Mouse (Mus musculus) right cerebral cortex, adult 18-20 months (tissue): ENCODE measurements around the gene Gm5129.

Experiments
- DNase-seq: peaks from one replicate; pipeline ENCODE4 v3.0.0; 2022; ENCODE audit warnings: mixed read lengths

Gm5129 gene

DNA sequence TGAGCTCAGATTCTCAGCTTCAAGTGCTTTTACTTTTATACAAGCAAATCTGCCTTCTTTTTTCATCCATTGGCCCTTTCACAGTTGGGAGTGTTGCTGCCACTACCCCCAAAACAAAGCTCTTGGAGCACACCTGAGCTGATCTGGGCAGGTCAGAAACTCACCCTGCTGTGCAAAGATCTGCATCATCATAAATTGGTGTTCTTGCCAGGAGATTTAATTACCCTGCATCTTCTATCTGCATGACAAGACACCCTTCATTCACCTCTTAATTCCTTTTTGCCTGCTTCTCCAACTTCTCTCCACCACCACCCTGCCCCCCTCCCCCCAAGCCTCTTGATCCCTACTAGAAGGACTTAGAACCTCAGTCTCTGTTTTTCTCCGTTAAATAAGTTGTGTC lies 14.6 kb downstream of the Gm5129 start:
- no peak for DNase-seq

DNA sequence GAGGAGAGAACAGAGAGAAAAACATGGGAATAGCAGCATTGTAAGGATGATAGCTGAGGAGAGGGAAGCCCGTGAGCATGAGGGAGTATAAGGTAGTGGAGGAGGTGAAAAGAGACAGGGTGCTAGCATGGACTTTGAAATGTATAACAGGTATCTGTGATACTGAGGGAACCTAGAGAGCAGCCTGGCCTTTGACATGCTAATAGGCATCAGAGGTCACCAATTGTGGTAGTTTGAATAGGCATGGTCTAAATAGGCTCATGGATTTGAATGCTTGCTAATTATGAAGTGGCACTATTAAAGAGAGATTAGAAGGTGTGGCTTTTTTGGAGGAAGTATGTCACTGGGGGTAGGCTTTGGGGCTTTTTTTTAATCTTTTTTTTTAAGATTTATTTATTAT lies 22.8 kb downstream of the Gm5129 start:
- no peak for DNase-seq

DNA sequence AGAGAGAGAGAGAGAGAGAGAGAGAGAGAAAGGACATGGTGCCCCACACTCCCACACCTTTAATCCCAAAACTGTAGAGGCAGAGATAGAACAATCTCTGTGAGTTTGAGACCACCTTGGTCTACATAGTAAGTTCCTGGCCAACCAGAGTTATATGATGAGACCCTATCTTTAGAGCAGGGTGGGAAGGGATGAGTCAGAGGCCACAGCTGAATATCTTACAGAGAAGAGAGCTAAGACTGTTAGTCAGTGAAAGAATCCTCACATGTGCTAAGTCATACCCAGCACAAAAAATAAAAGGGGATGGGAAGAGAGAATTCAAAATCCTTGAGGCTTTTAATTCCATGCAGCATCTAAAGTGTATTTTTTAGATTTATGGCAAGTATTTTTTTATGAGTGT lies 24.1 kb downstream of the Gm5129 start:
- DNase-seq = no peak

DNA sequence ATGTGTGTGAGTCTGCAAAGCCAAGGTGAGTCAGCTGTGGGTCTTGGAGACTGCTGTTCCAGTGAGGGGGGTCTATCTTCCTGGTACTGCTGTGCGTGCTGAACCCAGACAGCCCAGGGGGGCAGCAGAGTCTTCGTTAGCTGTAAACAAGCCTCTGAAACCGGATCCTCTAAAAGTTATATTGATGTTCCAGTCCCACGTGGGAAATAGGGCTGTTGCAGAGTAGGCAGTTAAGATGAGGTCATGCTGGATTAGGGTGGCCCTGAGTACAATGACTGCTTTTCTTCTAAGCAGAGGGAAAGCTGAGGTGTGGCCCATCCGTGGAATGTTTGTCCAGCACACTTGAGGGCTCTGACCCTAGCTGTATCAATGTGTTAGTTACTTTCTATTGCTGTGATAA lies 27.5 kb downstream of the Gm5129 start:
- DNase-seq = no peak

DNA sequence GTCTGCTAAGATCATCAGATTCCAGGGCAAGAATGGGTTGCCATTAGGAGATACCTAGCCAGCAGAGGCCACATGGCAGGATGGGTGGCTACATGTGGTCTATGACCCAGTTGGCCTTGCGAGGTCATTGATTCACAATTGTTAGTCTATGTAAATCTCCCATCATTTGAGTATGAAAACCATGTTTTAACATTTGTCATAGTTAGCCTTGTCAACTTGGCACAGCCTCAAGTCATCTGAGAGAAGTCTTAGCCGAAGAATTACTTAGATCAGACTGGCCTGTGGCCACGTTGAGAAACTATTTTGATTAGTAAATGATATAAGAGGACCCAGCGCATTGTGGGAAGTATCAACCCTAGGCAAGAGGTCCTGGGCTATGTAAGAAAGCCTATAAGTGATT lies 28.5 kb downstream of the Gm5129 start:
- DNase-seq = no peak

DNA sequence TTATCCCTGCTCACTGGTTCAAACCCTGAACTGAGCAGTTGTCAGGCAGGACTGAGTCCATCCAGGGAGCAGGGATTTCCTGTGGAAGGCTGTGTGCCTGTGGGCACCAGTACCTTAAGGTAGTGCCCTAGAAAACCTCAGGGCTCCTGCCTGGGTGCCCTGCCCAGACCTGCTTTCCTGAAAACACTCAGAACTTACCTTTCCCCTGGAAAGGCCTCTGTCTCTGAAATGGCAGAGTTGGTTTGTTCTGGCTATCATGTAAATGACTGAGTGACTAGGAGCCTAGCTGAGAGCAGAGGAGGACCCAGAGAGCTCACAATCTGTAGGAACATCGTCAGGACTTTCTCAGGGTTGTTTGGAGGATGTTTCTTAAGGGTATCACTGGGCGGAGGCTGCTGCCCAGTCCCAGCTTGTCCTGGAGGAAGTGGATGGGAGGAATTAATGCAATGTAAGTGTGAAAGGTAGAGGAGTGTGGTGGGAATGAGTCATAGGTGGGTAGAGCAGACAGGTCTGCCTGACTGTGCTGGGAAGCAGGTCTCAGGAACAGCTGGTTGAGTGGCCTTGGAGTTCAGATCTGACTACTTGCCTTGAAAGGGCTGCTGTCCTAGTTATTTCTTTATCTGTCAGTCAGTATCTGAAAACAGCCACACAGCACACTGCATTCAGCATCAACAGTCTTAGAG lies 36.1 kb downstream of the Gm5129 start:
- no peak for DNase-seq

DNA sequence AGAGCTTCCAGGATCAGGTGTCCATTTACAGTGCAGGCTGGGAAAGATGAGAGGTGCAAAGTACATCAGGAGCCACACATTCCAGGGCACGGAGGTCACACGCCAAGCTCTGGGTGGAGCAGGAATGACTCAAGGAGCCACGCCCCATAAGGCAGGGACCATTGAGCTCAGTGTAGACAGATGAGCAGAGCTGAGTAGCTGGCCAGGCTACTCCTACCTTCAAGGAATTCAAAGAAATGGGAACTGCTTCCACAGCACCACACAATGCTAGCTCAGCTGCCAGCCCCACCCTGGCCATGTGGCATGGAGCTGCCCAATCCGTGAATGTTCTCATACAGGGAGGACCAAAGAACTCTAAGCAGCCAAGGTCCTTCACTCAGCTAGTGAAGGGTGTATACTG lies 37.2 kb downstream of the Gm5129 start:
- DNase-seq = no peak

DNA sequence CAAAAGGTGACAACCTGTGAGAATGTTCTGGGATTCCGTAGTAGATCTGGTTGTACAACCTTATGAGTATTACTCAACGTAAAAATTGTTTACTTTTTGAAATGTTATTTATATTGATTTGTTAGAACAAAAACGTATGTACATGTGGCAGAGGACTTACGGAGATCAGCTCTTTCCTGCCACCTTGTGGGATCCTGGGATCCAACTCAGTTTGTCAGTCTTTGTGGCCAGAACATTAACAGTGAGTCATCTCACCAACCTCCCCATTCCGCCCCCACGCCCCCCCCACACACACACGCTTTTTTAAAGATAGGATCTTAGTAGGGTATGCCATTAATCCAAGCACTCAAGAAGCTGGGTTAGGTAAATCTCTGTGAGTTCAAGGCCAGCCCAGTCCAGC lies 47.4 kb downstream of the Gm5129 start:
- no peak for DNase-seq

DNA sequence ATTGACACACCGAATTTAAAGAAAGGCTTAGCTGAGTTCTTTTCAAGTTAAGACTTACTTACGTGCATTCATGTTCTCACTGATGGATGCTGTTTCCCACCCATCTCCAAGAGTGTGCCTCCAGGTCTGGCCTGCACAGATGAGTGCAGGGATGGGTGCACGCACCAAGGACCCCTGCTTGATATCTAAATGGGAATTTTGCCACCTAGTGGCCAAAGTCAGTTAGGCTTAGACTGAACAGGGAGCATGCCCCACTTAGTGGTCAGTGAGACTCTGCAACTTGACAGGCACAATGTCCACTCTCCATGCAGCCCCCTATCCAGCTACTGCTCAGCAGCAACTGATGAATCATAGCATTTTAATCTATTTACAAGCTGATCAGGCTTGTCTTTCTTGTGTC lies 48.1 kb downstream of the Gm5129 start:
- DNase-seq = no peak
